Mouse (Mus musculus) cortical plate, adult 2 months (tissue): ENCODE results near the gene Tbx21.

Experiments used
- CTCF ChIP-seq: fragments of 200-500 bp; IDR thresholded peaks from 2 replicates; pipeline ENCODE4 v1.5.1; 2011; ENCODE audit warnings: mild to moderate bottlenecking, control low read depth, low read length; ENCODE audit not compliant: insufficient read depth; ENCODE audit errors: extremely low read depth
- POLR2A ChIP-seq: fragments of 200-500 bp; IDR thresholded peaks from 2 replicates; pipeline ENCODE4 v1.6.1; 2011; ENCODE audit warnings: mild to moderate bottlenecking, low read length, control low read depth; ENCODE audit not compliant: insufficient read depth; ENCODE audit errors: extremely low read depth

- TF ChIP-seq CTCF (no peak), POLR2A (no peak)
These were observed 20.5 kb downstream of the Tbx21 start for GRCm38 (mm10) chr11:97094600-97094999.
